Mouse (Mus musculus): Measurements from ENCODE around the gene Gdf2.

GRCm38 (mm10) chr14:33993521-33994289, 52.9 kb downstream of the Gdf2 start:
- TF ChIP-seq CTCF (IDR thresholded peaks at IDR 0.05; ENCODE audit: control insufficient read depth, insufficient read depth, insufficient replicate concordance, low read depth, low read length) (no peak), POLR2A (IDR thresholded peaks at IDR 0.05; ENCODE audit: control insufficient read depth, low read depth, low read length) (no peak)

All from testis, adult 2 months (tissue).